Mouse (Mus musculus) limb, embryonic 13.5 days (tissue): ENCODE measurements at regions not wholly inside any gene's neighbourhood (a gene's known extent, or its start where the extent isn't known, plus 50 kb on each side); places are given as distances from the start of the nearest gene placed in this dataset.
A peak's percentile ranks its signal among the peaks of the same experiment; 100 is the strongest.
"Not testable (repeated sequence)": the region's sequence is repeated elsewhere in the genome, so short reads cannot be mapped to it uniquely, and the experiment has no call there.

Experiments
- ATAC-seq: fragments of 200-750 bp; cut with Nextera tagmentation; 2 replicates; pipeline ENCODE4 v1.8.0; 2017; ENCODE audit warnings: low read depth, moderate number of reproducible peaks, moderate TSS enrichment; ENCODE audit not compliant: low FRiP score
- H3K27ac ChIP-seq: fragments of 300-500 bp; sonication (generic); 2 replicates; pipeline ENCODE4 v1.5.1; 2015; ENCODE audit warnings: inconsistent platforms, mild to moderate bottlenecking, moderate library complexity
- H3K27me3 ChIP-seq: fragments of 300-500 bp; sonication (generic); 2 replicates; pipeline ENCODE4 v1.6.1; 2015; ENCODE audit warnings: mild to moderate bottlenecking, inconsistent platforms
- H3K36me3 ChIP-seq: fragments of 300-500 bp; sonication (generic); 2 replicates; pipeline ENCODE4 v1.6.1; 2015; ENCODE audit warnings: inconsistent platforms, mild to moderate bottlenecking, moderate library complexity
- H3K4me1 ChIP-seq: fragments of 300-500 bp; sonication (generic); 2 replicates; pipeline ENCODE4 v1.6.1; 2015; ENCODE audit warnings: inconsistent platforms
- H3K4me2 ChIP-seq: fragments of 300-500 bp; sonication (generic); replicated peaks from 2 replicates; pipeline ENCODE4 v1.6.1; 2015; ENCODE audit warnings: inconsistent platforms, mild to moderate bottlenecking, moderate library complexity
- H3K4me3 ChIP-seq: fragments of 300-500 bp; sonication (generic); 2 replicates; pipeline ENCODE4 v1.5.1; 2015; ENCODE audit warnings: moderate library complexity, mild to moderate bottlenecking, inconsistent platforms
- H3K9ac ChIP-seq: fragments of 300-500 bp; sonication (generic); 2 replicates; pipeline ENCODE4 v1.6.1; 2015; ENCODE audit warnings: mild to moderate bottlenecking, inconsistent platforms
- H3K9me3 ChIP-seq: fragments of 300-500 bp; sonication (generic); 2 replicates; pipeline ENCODE4 v1.6.1; 2016; ENCODE audit warnings: inconsistent platforms
- WGBS: fragments of 180-500 bp; shearing (Covaris S2); methylation state at CpG from one replicate; pipeline ENCODE4 v1.1.7; 2015; 5-methylcytosine and 5-hydroxymethylcytosine counted together

DNA sequence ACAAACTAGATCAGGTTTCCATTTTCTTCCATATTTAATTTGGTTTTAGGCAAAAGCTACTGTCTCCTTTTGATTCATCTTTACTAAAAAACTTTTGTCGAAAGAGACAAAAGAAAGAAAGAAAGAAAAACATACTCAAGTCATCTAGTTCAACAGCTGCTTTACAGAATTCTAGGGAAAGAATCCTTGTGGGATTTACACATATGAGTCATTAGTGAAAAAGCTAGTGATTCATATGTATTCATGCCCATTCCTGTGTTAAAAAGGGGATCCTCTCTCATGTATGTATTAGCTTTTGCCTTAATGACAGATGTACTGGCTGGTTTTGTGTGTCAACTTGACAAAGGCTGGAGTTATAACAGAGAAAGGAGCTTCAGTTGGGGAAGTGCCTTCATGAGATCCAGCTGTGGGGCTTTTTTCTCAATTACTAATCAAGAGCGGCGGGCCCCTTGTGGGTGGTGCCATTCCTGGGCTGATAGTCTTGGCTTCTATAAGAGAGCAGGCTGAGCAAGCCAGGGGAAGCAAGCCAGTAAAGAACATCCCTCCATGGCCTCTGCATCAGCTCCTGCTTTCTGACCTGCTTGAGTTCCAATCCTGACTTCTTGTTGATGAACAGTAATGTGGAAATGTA lies 200.1 kb upstream of the Flrt2 start:
- H3K36me3 ChIP-seq, H3K4me2 ChIP-seq, H3K4me1 ChIP-seq, ATAC-seq, H3K9me3 ChIP-seq, H3K27ac ChIP-seq, H3K4me3 ChIP-seq, H3K9ac ChIP-seq, H3K27me3 ChIP-seq: not testable (repeated sequence)
- 37% methylated on average over 3 of the region's 3 CpGs for WGBS

GRCm38 (mm10) chr12:95501443-95501842 lies 190.6 kb upstream of the Flrt2 start:
- Histone ChIP-seq H3K4me2 (no peak overlapping the region), H3K4me1 (no peaks in the 10 kb centered on the region), H3K9me3 (no peaks in the 10 kb centered on the region), H3K27me3 (no peaks in the 10 kb centered on the region), H3K4me3 (no peak overlapping the region), H3K27ac (no peak overlapping the region), H3K36me3 (no peaks in the 10 kb centered on the region), H3K9ac (no peak overlapping the region)
- ATAC-seq, result no peak
- 80% methylated on average over 3 of the region's 3 CpGs for WGBS

DNA sequence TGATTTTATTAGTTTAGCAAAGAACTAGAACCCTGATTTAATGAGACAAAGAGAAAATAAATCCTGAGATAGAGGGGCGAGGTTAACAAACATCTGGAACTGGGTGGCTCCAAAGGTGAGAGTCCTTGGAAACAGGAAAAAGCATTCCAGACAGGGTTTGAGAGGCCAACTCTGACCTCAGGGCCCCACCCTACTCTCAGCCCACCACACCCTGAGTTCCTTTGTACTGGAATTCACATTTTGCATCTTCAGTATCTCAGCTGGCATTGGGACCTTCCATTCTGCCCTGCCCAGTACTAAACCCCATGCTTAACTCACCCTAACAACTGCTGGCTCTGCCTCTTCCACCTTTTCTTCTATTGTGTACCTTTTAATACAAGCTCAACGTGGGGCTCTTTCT lies 172.0 kb upstream of the Flrt2 start:
- no peaks in the 10 kb centered on the region for H3K9me3 ChIP-seq
- ATAC-seq, result no peak
- no peaks in the 10 kb centered on the region for H3K4me1 ChIP-seq
- no peak overlapping the region for H3K4me3 ChIP-seq
- H3K36me3 ChIP-seq, result no peaks in the 10 kb centered on the region
- no peak overlapping the region for H3K27ac ChIP-seq
- H3K4me2 ChIP-seq, result no peak overlapping the region
- no peak overlapping the region for H3K9ac ChIP-seq
- WGBS, result 74% methylated on average over 2 of the region's 2 CpGs
- no peaks in the 10 kb centered on the region for H3K27me3 ChIP-seq

GRCm38 (mm10) chr12:95522052-95522451 lies 170.0 kb upstream of the Flrt2 start:
- Histone ChIP-seq H3K4me1 (no peaks in the 10 kb centered on the region), H3K4me3 (no peak overlapping the region), H3K36me3 (no peaks in the 10 kb centered on the region), H3K9me3 (no peaks in the 10 kb centered on the region), H3K9ac (no peak overlapping the region), H3K27me3 (no peaks in the 10 kb centered on the region), H3K27ac (no peak overlapping the region), H3K4me2 (no peak overlapping the region)
- 64% methylated on average over 3 of the region's 3 CpGs for WGBS
- no peak for ATAC-seq

DNA sequence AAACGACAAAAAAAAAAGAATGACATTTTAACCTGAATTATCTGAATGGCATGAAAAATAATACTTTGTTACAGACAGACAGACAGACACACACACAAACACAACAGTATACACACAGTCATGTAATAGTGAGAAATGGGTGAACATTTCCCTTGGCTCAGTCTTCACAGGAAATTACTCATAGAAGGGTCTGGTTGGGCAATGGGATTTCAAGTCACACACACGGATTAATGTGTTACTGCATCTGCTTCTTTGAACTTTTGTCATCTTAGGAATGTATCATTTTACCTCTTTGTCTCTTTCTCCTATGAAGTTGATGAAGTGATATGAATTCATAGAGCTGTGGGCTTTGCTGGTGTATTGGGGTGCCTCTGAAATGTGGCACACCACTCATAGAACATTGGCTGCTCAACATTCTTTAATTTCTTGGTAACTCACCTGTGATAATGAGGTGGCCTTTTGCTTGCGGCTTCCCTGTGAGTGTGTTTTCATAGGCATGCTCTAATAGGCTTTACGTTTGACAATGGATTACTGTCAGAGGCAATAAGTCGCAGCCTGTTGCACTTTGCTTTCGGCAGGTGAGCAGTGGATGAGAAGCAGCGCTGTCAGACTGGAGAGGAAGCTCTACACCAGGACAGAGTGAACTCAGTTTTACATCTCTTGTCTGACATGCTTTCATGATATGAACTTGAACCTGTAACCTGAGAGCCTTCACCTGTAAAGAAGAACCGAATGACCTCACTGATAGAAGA lies 158.0 kb upstream of the Flrt2 start:
- WGBS, result 77% methylated on average over 8 of the region's 8 CpGs
- peaks cover 8% of the 10 kb centered on the region for H3K4me1 ChIP-seq
- no peaks in the 10 kb centered on the region for H3K36me3 ChIP-seq
- H3K4me3 ChIP-seq, result no peak overlapping the region
- H3K4me2 ChIP-seq, result no peak overlapping the region
- no peak for ATAC-seq
- H3K9me3 ChIP-seq, result no peaks in the 10 kb centered on the region
- no peak overlapping the region for H3K27ac ChIP-seq
- H3K9ac ChIP-seq, result no peak overlapping the region
- no peaks in the 10 kb centered on the region for H3K27me3 ChIP-seq

GRCm38 (mm10) chr12:95547301-95547700 lies 144.7 kb upstream of the Flrt2 start:
- Histone ChIP-seq H3K27ac (no peak overlapping the region), H3K4me2 (no peak overlapping the region), H3K9ac (no peak overlapping the region), H3K36me3 (no peaks in the 10 kb centered on the region), H3K4me3 (no peak overlapping the region), H3K27me3 (no peaks in the 10 kb centered on the region), H3K9me3 (no peaks in the 10 kb centered on the region), H3K4me1 (no peaks in the 10 kb centered on the region)
- no peak for ATAC-seq
- WGBS, result 46% methylated on average over 6 of the region's 6 CpGs

- H3K9me3 ChIP-seq, result no peaks in the 10 kb centered on the region
- no peak overlapping the region for H3K27ac ChIP-seq
- H3K36me3 ChIP-seq, result no peaks in the 10 kb centered on the region
- H3K9ac ChIP-seq, result no peak overlapping the region
- WGBS, result 97% methylated on average over 3 of the region's 3 CpGs
- H3K4me2 ChIP-seq, result no peak overlapping the region
- no peak for ATAC-seq
- no peak overlapping the region for H3K4me3 ChIP-seq
- no peaks in the 10 kb centered on the region for H3K4me1 ChIP-seq
- H3K27me3 ChIP-seq, result no peaks in the 10 kb centered on the region
Observed at GRCm38 (mm10) chr12:95553129-95553528, 138.9 kb upstream of the Flrt2 start.

DNA sequence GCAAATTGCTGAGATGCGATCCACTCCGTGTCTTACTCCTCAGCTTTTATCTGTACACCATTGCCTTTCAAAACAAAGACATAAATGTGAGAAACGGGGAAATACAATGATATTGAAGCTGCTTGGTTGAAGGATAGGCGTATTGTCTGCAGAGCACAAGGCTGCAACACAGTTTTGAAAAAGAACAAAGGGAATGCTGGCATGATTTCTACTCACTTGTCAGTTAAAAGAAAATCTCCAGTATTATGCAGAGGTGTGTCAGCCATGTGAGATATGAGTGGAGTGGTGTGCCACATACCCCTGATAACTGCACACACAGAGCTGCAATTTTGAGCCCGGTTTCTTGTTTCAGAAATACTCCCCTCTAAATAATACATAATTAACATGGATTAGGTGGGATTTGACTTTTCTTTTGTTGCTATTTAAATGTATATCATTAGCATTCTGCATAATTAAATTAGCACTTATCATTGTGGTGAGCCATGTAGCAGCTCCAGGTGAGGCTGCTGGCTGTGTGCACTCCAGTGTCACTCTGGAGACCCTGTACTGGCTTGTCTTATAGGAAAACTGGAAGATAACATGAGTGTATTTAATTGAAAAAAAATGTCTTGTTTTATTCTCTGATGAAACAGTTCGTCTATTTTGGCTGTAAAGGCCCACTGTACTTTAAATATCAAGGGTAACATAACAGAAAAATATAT lies 133.2 kb upstream of the Flrt2 start:
- 65% methylated on average over 6 of the region's 6 CpGs for WGBS
- no peak for ATAC-seq
- no peaks in the 10 kb centered on the region for H3K27me3 ChIP-seq
- peaks cover 6% of the 10 kb centered on the region for H3K4me1 ChIP-seq
- H3K9ac ChIP-seq, result no peak overlapping the region
- no peak overlapping the region for H3K4me3 ChIP-seq
- no peaks in the 10 kb centered on the region for H3K36me3 ChIP-seq
- no peaks in the 10 kb centered on the region for H3K9me3 ChIP-seq
- H3K4me2 ChIP-seq, result no peak overlapping the region
- H3K27ac ChIP-seq, result no peak overlapping the region

DNA sequence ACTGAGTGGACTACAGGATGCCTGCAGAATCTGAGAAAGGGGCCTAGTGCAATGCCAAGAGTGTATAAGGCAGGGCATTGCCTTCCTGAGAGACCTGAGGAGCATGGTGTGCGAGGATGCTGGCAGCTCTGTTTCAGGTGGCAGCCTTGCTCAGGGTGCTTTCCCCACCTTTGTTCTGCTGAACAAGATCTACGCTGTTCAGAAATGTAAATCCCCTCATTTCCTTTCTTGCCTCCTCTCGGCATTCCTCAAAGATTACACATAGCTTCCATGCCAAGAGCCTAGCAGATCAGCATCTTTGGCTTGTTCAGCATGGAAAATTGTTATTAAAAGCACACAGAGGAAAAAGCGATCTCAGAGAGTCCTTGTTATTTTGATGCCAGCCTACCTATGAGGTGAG lies 128.6 kb upstream of the Flrt2 start:
- ATAC-seq, result peak; percentile 51; the same call in 1 of the 2 replicates

DNA sequence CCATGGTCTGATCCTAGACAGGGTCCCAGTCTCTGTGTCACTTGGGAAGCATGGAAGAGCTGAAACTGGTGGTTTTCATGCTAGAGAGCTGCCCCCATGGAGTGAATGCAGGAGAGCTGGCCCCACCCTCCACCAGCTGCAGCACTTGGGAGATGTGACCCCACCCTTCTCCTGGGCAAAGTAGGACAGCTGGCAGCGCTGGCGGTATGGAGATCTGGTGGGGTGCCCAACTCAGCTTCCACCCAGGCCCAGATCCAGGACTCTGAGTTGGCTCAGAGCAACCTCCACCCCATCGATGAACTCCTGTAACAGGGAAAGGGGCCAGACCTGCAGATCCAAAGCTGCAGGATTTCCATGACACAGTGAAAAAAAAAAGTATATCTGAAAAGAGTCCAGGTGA lies 115.3 kb upstream of the Flrt2 start:
- 85% methylated on average over 3 of the region's 3 CpGs for WGBS
- H3K9ac ChIP-seq, result no peak overlapping the region
- H3K27ac ChIP-seq, result no peak overlapping the region

More for the DNA sequence above, 128.6 kb upstream of the Flrt2 start:
- H3K4me3 ChIP-seq, result no peak overlapping the region
- H3K9ac ChIP-seq, result no peak overlapping the region
- 31% methylated on average over 4 of the region's 4 CpGs for WGBS
- peaks cover 6% of the 10 kb centered on the region for H3K4me1 ChIP-seq
- 0 out of 2 replicates have a peak, but pooled peaks cover under 1% of the 10 kb centered on the region for H3K36me3 ChIP-seq
- no peak overlapping the region for H3K27ac ChIP-seq
- 0 out of 2 replicates have a peak overlapping the region, but pooled peaks have one; percentile 4 for H3K4me2 ChIP-seq
- H3K27me3 ChIP-seq, result no peaks in the 10 kb centered on the region
- no peaks in the 10 kb centered on the region; the same call in 1 of the 2 replicates for H3K9me3 ChIP-seq

GRCm38 (mm10) chr12:95589011-95589410 lies 103.0 kb upstream of the Flrt2 start:
- H3K9ac ChIP-seq, result no peak overlapping the region
- no peaks in the 10 kb centered on the region for H3K36me3 ChIP-seq
- no peaks in the 10 kb centered on the region for H3K4me1 ChIP-seq
- no peak overlapping the region for H3K4me2 ChIP-seq
- H3K27me3 ChIP-seq, result no peaks in the 10 kb centered on the region
- H3K27ac ChIP-seq, result no peak overlapping the region
- H3K4me3 ChIP-seq, result no peak overlapping the region
- no peak for ATAC-seq
- no peaks in the 10 kb centered on the region for H3K9me3 ChIP-seq

More for the DNA sequence above, 115.3 kb upstream of the Flrt2 start:
- Histone ChIP-seq H3K4me1 (no peaks in the 10 kb centered on the region), H3K4me3 (no peak overlapping the region), H3K4me2 (no peak overlapping the region), H3K9me3 (no peaks in the 10 kb centered on the region), H3K27me3 (no peaks in the 10 kb centered on the region), H3K36me3 (no peaks in the 10 kb centered on the region)
- ATAC-seq, result no peak

- Histone ChIP-seq H3K27me3 (no peaks in the 10 kb centered on the region), H3K4me3 (no peak overlapping the region), H3K4me2 (no peak overlapping the region), H3K4me1 (no peaks in the 10 kb centered on the region), H3K27ac (no peak overlapping the region), H3K36me3 (no peaks in the 10 kb centered on the region), H3K9ac (no peak overlapping the region), H3K9me3 (no peaks in the 10 kb centered on the region)
- ATAC-seq, result no peak
- WGBS, result 89% methylated on average over 1 of the region's 1 CpGs
Observed at GRCm38 (mm10) chr12:95619281-95619680, 72.7 kb upstream of the Flrt2 start.
